Mouse (Mus musculus) CH12.LX (cell line): ENCODE data around the gene Abca4.

ENCODE experiments used
- CTCF ChIP-seq, 2 experiments: IDR thresholded peaks in 1 of 2; conservative IDR thresholded peaks in 1 of 2; 2 replicates each; pipeline ENCODE4 v1.5.1; 2011 to 2012; ENCODE audit warnings: low read depth in 2 of 2, low read length in 2 of 2, improper control_type of control experiment in 1 of 2, inconsistent platforms in 1 of 2, mild to moderate bottlenecking in 1 of 2, moderate library complexity in 1 of 2
- EP300 ChIP-seq: IDR thresholded peaks from 2 replicates; pipeline ENCODE4 v1.6.1; 2011; ENCODE audit warnings: low read length, improper control_type of control experiment
- ETS1 ChIP-seq: conservative IDR thresholded peaks from 2 replicates; pipeline ENCODE4 v1.6.1; 2012; ENCODE audit warnings: low read depth, mild to moderate bottlenecking, inconsistent platforms, low read length, improper control_type of control experiment, moderate library complexity
- HCFC1 ChIP-seq: IDR thresholded peaks from 2 replicates; pipeline ENCODE4 v1.6.1; 2012; ENCODE audit warnings: low read depth, mild to moderate bottlenecking, inconsistent platforms, low read length, improper control_type of control experiment
- MAX ChIP-seq: IDR thresholded peaks from 2 replicates; pipeline ENCODE4 v1.6.1; 2011; ENCODE audit warnings: low read length, improper control_type of control experiment
- MAZ ChIP-seq: IDR thresholded peaks from 2 replicates; pipeline ENCODE4 v1.6.1; 2012; ENCODE audit warnings: low read depth, mild to moderate bottlenecking, inconsistent platforms, low read length, improper control_type of control experiment, moderate library complexity
- POLR2A ChIP-seq: IDR thresholded peaks from 2 replicates; pipeline ENCODE4 v1.6.1; 2011; ENCODE audit warnings: low read depth, mild to moderate bottlenecking, improper control_type of control experiment, low read length
- POLR2AphosphoS2 ChIP-seq: IDR thresholded peaks from 2 replicates; pipeline ENCODE4 v1.6.1; 2011; ENCODE audit warnings: low read depth, low read length, improper control_type of control experiment
- SIN3A ChIP-seq: IDR thresholded peaks from 2 replicates; pipeline ENCODE4 v1.6.1; 2012; ENCODE audit warnings: low read length, improper control_type of control experiment, inconsistent platforms
- SMC3 ChIP-seq: IDR thresholded peaks from 2 replicates; pipeline ENCODE4 v1.6.1; 2011; ENCODE audit warnings: low read depth, low read length, improper control_type of control experiment

GRCm38 (mm10) chr3:122186975-122187374 lies 142.7 kb downstream of the Abca4 start:
- TF ChIP-seq EP300 (no peak), CTCF (conservative IDR thresholded peaks at IDR 0.05 in 1 of 2, IDR thresholded peaks at IDR 0.05 in 1 of 2; ENCODE audit: low read depth in 2 of 2, low read length in 2 of 2) (no peak), SIN3A (no peak), ETS1 (no peak), SMC3 (no peak), MAX (no peak), POLR2AphosphoS2 (no peak), HCFC1 (no peak), MAZ (no peak), POLR2A (no peak)
